Mouse (Mus musculus): Measurements from ENCODE around the gene Il1rn. TPM values are rescaled to one million over a fixed set of nuclear protein-coding genes. Genes with fewer than 3 reads are reported as not detected.

Il1rn gene
- not detected for total RNA-seq (2021)
- long read RNA-seq, result 0 reads

- DNase-seq (ENCODE audit: low spot score in 2 of 2), result no peak
Measured at GRCm38 (mm10) chr2:24336545-24336944, at the start of gene Il1rn. TSS of gene Il1rn (plus strand) at chr2:24336853.

GRCm38 (mm10) chr2:24290896-24291295 lies 45.8 kb upstream of the Il1rn start, which contains the start of gene Il1f10:
TSS of gene Il1f10 (plus strand) at chr2:24291196.
- DNase-seq (ENCODE audit: low spot score in 2 of 2), result no peak

- no peak for DNase-seq (ENCODE audit: low spot score in 2 of 2)
Measured at GRCm38 (mm10) chr2:24294616-24295015, 42.0 kb upstream of the Il1rn start.

GRCm38 (mm10) chr2:24296837-24297236 lies 39.8 kb upstream of the Il1rn start:
- peak; percentile 6 to 59 for DNase-seq (ENCODE audit: low spot score in 2 of 2)

- DNase-seq (ENCODE audit: low spot score in 2 of 2), result no peak
Measured at GRCm38 (mm10) chr2:24311302-24312001, 25.2 kb upstream of the Il1rn start.

GRCm38 (mm10) chr2:24316919-24317318 lies 19.7 kb upstream of the Il1rn start:
- DNase-seq (ENCODE audit: low spot score in 2 of 2), result no peak

- no peak for DNase-seq (ENCODE audit: low spot score in 2 of 2)
Measured at GRCm38 (mm10) chr2:24317919-24318598, 18.6 kb upstream of the Il1rn start.

GRCm38 (mm10) chr2:24335333-24335732 lies 1.3 kb upstream of the Il1rn start:
- DNase-seq (ENCODE audit: low spot score in 2 of 2), result no peak

- DNase-seq (ENCODE audit: low spot score in 2 of 2), result no peak
Measured at GRCm38 (mm10) chr2:24341395-24341885, 4.8 kb downstream of the Il1rn start.

GRCm38 (mm10) chr2:24344619-24345018 lies 8.0 kb downstream of the Il1rn start:
- no peak for DNase-seq (ENCODE audit: low spot score in 2 of 2)

- no peak for DNase-seq (ENCODE audit: low spot score in 2 of 2)
Measured at GRCm38 (mm10) chr2:24345056-24345455, 8.4 kb downstream of the Il1rn start.

GRCm38 (mm10) chr2:24347926-24348325 lies 11.3 kb downstream of the Il1rn start:
- DNase-seq (ENCODE audit: low spot score in 2 of 2), result no peak

GRCm38 (mm10) chr2:24351159-24351558 lies 14.5 kb downstream of the Il1rn start:
- no peak for DNase-seq (ENCODE audit: low spot score in 2 of 2)

GRCm38 (mm10) chr2:24353042-24353441 lies 16.4 kb downstream of the Il1rn start:
- no peak for DNase-seq (ENCODE audit: low spot score in 2 of 2)

- DNase-seq (ENCODE audit: low spot score in 2 of 2), result peak in 1 of 2 experiments; percentile 64
Measured at GRCm38 (mm10) chr2:24357642-24358041, 21.0 kb downstream of the Il1rn start.

GRCm38 (mm10) chr2:24359347-24359746 lies 22.7 kb downstream of the Il1rn start:
- no peak for DNase-seq (ENCODE audit: low spot score in 2 of 2)

GRCm38 (mm10) chr2:24363818-24364217 lies 27.2 kb downstream of the Il1rn start:
- DNase-seq (ENCODE audit: low spot score in 2 of 2), result no peak

- no peak for DNase-seq (ENCODE audit: low spot score in 2 of 2)
Measured at GRCm38 (mm10) chr2:24366214-24366975, 29.7 kb downstream of the Il1rn start.

- DNase-seq (ENCODE audit: low spot score in 2 of 2), result no peak
Measured at GRCm38 (mm10) chr2:24367030-24367894, 30.6 kb downstream of the Il1rn start, which contains the start of gene Psd4. TSS of gene Psd4 (plus strand) at chr2:24367580.

- DNase-seq (ENCODE audit: low spot score in 2 of 2), result no peak
Measured at GRCm38 (mm10) chr2:24367895-24368261, 31.2 kb downstream of the Il1rn start.
